Mouse (Mus musculus) layer of hippocampus, postnatal 25 days (tissue): Measurements from ENCODE around the gene Capza1. TPM values are rescaled to one million over a fixed set of nuclear protein-coding genes. Genes with fewer than 3 reads are reported as not detected.
A peak's percentile ranks its signal among the peaks of the same experiment; 100 is the strongest.
"Not testable (repeated sequence)": the region's sequence is repeated elsewhere in the genome, so short reads cannot be mapped to it uniquely, and the experiment has no call there.

Experiments used
- DNase-seq, 2 experiments: peaks; one replicate each; pipeline ENCODE4 v3.0.0; 2022; ENCODE audit warnings: mixed read lengths in 2 of 2, low spot score in 1 of 2; ENCODE audit errors: extremely low spot score in 1 of 2
- total RNA-seq, 2 experiments: library from RNA; stranded (reverse); gene quantifications; 2 replicates each; pipeline ENCODE4 v1.2.3; 2021

Capza1 gene
- 10 to 100 TPM; 47.1 to 47.8 TPM for total RNA-seq

GRCm38 (mm10) chr3:104863786-104864650 is at the start of gene Capza1, which contains the start of gene St7l:
Gene Capza1 (minus strand): TSS chr3:104864505.
Gene St7l (plus strand): TSS chr3:104864005.
- DNase-seq = peak; percentile 73 to 74

- DNase-seq = no peak
Measured at GRCm38 (mm10) chr3:104909195-104909594, 44.9 kb upstream of the Capza1 start.

GRCm38 (mm10) chr3:104906007-104906406 is 41.7 kb upstream of the Capza1 start:
- no peak for DNase-seq

- no peak for DNase-seq
Measured at GRCm38 (mm10) chr3:104905389-104905788, 41.1 kb upstream of the Capza1 start.

- no peak for DNase-seq
Measured at GRCm38 (mm10) chr3:104901154-104901553, 36.8 kb upstream of the Capza1 start.

- DNase-seq = no peak
Measured at GRCm38 (mm10) chr3:104896141-104896540, 31.8 kb upstream of the Capza1 start.

- no peak for DNase-seq
Measured at GRCm38 (mm10) chr3:104888585-104888984, 24.3 kb upstream of the Capza1 start.

GRCm38 (mm10) chr3:104869611-104870010 is 5.3 kb upstream of the Capza1 start:
- DNase-seq = no peak

- not testable (repeated sequence) for DNase-seq
Measured at GRCm38 (mm10) chr3:104866674-104867073, 2.4 kb upstream of the Capza1 start.

- DNase-seq = no peak
Measured at GRCm38 (mm10) chr3:104865341-104865788, 1.1 kb upstream of the Capza1 start.

GRCm38 (mm10) chr3:104864651-104865340 is 491 bp upstream of the Capza1 start:
- DNase-seq = peak; percentile 84 to 87

GRCm38 (mm10) chr3:104858560-104858959 is 5.7 kb downstream of the Capza1 start:
- no peak for DNase-seq

- DNase-seq = no peak
Measured at GRCm38 (mm10) chr3:104856106-104856505, 8.2 kb downstream of the Capza1 start.

- DNase-seq = no peak
Measured at GRCm38 (mm10) chr3:104854866-104855265, 9.4 kb downstream of the Capza1 start.

GRCm38 (mm10) chr3:104854465-104854864 is 9.8 kb downstream of the Capza1 start:
- no peak for DNase-seq

GRCm38 (mm10) chr3:104846601-104847000 is 17.7 kb downstream of the Capza1 start:
- DNase-seq = no peak

GRCm38 (mm10) chr3:104841049-104841448 is 23.3 kb downstream of the Capza1 start:
- DNase-seq = no peak

- no peak for DNase-seq
Measured at GRCm38 (mm10) chr3:104835797-104836196, 28.5 kb downstream of the Capza1 start.

- DNase-seq = no peak
Measured at GRCm38 (mm10) chr3:104822413-104822812, 41.9 kb downstream of the Capza1 start.

GRCm38 (mm10) chr3:104820426-104820825 is 43.9 kb downstream of the Capza1 start:
- no peak for DNase-seq

- no peak for DNase-seq
Measured at GRCm38 (mm10) chr3:104818749-104819134, 45.6 kb downstream of the Capza1 start.
